Mouse (Mus musculus): ENCODE measurements around the gene Aacs. TPM values are rescaled to one million over a fixed set of nuclear protein-coding genes. Genes with fewer than 3 reads are reported as not detected.
"Not testable (repeated sequence)": the region's sequence is repeated elsewhere in the genome, so short reads cannot be mapped to it uniquely, and the experiment has no call there.

The Aacs gene
- polyA plus RNA-seq, 1 experiment, result 155 TPM

DNA sequence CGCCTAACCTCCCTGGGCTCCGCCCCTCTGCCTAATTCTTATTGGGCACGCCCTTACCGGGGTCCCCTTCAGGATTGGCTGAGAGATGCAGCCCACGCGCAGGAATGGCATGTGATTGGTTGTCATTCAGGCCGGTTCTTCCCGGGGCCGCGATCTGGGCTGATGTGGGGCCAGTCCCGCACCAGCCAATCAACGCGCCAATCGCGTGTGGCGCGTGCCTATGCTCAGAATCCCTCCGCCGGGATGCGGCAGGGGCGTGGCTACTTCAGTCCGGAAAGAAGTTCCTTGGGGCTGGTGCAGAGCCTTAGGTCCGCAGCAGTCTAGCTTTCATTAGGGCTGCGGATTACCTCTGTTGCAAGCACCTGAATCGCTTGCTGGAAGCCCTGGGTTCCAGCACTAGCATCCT, 9.9 kb upstream of the Aacs start:
- peak; percentile 82 for DNase-seq (ENCODE audit: low read depth)

DNA sequence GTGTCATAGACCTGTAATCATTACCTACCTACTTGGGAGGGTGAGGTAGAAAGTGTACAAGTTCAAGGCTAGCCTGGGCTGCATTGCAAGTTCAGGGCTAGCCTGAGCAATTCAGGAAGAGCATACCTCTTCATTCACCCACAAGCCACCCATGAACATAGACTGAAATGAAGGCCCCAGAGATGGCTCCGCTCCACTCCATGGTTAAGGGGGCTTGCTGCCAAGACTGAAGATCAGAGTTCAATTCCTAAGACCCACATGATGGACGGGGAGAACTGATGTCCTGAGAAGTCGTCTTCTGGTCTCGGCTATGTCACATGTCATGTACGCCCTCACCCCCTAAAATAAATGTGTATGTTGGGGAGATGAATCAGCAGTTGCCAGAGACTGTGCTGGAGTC, 9.1 kb upstream of the Aacs start:
- no peak for DNase-seq (ENCODE audit: low read depth)

DNA sequence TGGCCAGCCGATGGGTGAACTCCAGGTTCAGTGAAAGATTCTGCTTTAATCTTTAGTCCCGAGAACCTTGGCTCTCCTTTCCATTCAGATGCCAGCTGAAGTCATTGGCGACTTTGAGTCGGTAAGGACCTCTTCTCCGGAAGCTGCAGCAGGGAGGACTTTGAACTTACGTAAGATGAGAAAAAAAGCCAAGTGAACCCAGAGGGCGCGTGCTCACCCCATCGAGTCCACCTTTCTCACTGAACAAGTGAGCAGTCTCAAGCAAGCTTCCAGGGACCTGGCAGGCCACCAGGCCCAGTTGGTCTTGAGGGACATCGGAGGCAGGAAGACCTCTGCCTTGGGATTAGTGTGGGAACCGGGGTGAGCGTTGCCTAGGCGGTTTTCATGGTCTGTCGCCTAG, 8.4 kb upstream of the Aacs start:
- no peak for DNase-seq (ENCODE audit: low read depth)

DNA sequence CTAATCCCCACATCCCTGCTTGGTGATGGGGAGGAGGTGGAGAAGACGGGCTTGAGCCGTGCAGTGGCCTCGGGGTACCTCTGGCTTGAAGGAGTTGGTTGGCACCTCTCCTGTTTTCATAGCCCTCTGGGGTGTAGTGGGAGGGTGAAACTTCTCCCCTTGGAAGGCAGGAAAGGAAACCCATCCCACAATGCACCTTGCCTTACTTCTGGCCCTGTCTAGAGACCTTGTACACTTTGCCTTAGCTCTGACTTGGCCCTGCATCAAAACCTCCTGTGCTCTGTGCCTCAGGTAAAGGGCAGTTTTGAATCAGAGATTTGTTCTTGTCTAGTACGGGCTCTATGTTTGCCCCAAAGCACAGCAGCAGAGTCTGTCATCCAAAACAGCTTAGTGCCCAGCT, 4.9 kb upstream of the Aacs start:
- DNase-seq (ENCODE audit: low read depth), result peak; percentile 64

DNA sequence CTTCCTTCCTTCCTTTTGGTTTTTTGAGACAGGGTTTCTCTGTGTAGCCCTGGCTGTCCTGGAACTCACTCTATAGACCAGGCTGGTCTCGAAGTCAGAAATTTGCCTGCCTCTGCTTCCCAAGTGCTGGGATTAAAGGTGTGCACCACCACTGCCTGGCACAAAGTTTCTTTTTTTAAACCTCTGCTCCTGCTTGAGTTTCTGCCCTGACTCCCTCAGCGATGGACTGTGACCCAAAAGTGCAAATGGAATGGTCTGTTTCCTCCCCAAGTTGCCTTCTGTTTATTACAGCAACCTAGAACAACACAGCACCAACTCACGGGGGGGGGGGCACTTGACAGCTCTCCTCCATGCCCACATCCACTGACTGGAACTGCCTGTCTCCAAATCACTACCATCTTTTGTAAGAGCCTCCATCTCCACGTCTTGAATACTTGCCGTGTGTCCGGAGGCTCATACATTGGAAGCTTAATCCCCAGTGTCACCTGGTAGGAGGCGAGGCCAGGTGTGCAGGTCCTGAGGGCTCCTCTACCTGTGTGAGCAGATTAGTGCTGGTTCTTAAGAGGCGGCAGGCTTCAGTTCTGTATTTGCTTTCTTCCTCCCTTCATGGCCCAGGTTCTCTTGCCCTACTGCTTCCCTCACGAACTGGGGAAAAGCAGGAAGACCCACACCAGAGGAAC, 2.7 kb upstream of the Aacs start:
- peak; percentile 52 for DNase-seq (ENCODE audit: low read depth)

DNA sequence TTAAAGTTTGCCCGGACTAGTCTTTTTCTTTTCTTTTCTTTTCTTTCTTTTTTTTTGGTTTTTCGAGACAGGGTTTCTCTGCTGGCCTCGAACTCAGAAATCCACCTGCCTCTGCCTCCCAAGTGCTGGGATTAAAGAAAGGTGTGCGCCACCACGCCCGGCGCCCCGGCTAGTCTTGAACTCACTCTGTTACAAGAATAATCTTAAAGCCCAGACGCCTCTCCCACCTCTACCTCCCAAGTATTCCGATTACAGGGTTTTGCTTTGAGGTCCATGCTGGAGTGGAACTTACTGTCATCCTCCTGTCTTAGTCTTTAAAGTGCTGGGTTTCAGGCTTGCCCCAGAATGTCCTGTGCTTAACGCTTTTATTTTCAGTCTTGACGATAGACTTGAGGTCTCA, 584 bp upstream of the Aacs start:
- DNase-seq (ENCODE audit: low read depth), result no peak

DNA sequence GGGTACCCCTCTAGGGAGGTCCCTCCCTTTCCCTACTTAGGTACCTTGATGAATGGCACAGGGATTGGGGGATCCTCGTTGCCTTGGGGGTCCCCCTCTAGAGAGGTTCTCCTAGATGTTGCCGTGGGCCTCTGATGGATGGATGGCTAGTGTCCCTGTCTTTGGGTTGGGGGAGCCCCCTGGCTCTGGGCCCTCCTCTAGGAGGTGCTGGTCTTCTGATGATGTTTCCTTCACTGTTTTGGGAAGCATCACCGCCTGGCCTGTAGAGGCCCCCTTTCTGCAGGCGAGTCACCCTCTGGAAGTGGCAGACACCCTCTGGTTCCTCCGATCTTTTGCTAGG, 642 bp downstream of the Aacs start:
- no peak for DNase-seq (ENCODE audit: low read depth)

DNA sequence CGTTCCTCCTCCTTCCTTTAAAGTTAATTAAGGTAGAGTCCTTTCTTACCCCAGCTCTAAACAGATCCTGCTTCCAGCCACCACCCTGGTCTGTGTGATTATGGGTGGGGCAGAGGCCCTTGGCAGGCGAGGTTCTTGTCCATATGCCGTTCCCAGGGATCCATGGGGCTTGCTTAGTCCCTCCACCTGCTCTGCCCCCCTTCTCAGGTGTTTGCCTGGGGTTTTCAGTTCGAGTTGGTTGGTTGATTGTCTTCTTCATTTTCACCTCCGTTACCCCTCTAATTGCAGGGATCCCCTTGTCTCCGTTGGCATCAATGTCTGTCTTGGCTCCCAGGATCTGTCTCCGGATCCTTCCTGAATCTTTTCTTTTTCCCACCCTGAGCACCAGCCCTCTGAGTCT, 1.2 kb downstream of the Aacs start:
- DNase-seq (ENCODE audit: low read depth), result no peak

DNA sequence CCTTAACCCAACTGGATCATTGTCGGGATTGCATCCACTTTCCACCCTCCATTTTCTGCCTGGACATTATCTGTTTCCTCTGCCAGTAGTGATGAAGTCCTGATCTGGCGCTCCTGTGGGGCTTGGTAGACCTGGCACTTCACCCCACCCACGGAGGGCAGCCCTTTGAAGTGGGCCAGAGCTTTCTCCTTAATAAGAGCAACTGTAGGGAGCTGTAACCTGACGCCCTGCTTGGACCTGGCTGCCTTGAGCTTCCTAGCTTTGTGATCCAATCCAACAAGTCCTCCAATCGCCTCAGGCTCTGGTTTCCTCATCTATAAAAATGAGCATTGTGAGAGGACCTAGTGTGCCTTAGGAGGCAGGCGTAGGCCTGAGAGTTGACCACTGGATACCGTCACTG, 1.9 kb downstream of the Aacs start:
- DNase-seq (ENCODE audit: low read depth), result no peak

DNA sequence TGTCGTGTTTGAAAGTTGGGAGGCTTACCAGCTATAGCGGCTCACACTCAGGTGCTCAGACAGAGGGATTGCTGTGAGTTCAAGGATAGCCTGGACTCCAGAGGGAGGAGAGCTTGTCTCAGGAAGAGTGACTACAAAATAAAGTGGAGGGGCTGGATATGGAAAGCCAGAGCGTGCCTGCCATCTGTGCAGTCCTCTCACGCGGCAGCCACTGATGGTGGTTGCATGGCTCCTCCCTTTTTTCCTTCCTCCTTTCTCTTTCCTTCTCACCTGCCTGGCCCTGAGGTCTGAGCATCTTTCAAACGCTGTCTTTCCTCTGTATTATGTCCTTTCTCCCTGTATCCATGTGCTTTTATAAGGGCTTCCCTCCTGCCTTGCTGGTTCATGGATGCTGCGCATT, 2.4 kb downstream of the Aacs start:
- DNase-seq (ENCODE audit: low read depth), result no peak

DNA sequence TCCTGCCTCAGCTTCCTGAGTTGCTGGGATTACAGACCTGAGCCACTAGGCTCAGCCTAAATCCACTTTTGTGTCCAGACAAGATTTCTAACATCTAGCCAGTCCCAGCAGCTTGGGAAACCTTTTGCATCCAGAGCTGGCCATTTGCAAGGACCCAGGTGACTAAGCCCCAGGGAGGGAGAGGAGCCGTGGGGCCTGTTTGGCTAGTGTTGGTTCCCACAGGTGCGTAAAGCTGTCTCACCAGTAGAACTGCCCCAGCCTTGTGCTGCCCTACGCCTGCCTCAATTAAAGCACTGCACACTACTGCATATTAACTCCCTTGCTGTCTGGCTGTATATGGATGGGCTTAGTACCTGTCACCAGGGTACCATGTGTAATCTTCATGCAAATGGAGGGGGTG, 3.8 kb downstream of the Aacs start:
- no peak for DNase-seq (ENCODE audit: low read depth)

DNA sequence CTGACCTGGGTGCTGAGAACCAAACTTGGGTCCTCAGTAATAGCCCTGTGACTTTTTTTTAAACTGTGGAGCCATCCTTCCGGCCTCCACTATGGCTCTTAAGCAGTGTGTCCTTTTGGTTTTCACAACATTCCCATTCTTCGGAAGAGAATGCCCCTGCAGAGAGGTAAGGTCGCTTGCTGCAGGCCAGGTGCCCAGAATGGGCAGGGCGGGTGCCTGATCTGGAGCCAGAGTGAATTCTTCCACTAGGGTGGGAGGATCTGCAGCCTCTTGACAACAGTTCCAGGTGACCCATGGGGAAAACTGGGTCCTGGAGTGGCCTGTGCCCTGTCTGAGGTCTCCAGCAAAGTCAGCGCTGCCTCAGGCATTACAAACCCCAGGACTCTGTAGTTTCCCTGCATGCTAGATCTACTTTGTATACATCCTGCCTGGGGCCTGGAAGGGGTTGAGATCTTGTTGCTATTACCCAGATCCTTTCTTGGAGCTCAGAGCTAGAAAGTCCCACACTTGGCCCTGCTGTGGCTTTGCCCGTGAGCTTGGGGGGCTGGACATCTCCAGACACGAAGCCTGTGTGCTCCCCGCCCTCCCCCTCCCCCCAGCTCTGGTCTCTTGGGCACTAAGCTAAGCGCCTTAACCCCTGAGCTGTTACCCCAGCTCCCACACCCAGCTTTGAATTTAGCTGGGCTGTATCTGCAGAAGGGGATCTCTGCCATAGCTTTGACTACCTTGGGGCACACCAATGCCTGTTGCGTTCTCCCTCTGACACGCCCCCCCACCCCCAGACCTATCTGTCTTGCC, 5.0 kb downstream of the Aacs start:
- no peak for DNase-seq (ENCODE audit: low read depth)

DNA sequence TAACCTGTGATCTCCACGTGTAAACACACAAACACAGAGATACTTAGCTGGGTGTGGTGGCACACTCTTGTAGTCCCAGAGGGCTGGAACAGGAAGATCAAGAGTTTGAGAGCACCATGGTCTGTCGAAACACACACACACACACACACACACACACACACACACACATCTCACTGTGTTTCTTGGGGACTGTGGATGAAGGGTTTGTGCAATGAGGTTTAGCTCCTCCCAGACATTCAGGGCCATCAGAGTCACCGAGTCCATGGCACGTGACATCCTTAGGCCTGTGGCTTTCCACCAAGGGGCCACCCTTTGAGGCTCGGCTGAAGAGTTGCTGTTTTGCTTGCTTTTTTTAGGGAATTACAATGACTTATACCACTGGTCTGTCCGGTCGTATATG, 6.9 kb downstream of the Aacs start:
- no peak for DNase-seq (ENCODE audit: low read depth)

DNA sequence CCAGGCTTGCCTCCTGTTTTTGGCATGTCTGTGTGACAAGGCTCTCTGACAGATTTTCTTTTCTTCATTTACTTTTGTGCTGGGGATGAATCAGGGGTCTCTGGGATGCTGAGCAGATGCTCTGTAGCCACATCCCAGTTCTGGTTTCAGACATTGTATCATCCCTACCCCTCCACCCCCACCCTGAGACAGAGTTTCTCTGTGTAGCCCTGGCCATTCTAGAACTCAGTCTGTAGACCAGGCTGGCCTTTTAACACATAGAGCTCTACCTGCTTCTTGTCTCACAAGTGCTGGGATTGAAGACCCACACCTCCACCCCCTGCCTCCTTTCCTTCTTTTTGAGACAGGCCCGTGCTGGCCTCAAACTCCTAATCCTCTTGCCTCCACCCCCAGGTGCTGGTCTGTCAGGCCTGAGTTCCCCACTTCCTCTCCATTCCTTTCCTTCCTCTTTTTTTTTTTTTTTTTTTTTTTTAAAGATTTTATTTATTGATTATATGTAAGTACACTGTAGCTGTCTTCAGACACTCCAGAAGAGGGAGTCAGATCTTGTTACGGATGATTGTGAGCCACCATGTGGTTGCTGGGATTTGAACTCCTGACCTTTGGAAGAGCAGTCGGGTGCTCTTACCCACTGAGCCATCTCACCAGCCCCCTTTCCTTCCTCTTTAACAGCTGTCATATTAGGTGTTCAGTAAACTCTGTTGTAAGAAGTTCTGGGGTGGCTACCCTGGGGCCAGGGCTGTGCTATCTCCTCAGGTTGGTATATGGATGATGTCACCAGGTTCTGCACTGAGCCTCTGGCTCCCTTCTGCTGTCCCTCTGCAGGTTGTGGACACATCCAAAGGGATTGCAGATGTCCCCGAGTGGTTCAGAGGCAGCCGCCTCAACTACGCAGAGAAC, 8.3 kb downstream of the Aacs start:
- DNase-seq (ENCODE audit: low read depth), result no peak

DNA sequence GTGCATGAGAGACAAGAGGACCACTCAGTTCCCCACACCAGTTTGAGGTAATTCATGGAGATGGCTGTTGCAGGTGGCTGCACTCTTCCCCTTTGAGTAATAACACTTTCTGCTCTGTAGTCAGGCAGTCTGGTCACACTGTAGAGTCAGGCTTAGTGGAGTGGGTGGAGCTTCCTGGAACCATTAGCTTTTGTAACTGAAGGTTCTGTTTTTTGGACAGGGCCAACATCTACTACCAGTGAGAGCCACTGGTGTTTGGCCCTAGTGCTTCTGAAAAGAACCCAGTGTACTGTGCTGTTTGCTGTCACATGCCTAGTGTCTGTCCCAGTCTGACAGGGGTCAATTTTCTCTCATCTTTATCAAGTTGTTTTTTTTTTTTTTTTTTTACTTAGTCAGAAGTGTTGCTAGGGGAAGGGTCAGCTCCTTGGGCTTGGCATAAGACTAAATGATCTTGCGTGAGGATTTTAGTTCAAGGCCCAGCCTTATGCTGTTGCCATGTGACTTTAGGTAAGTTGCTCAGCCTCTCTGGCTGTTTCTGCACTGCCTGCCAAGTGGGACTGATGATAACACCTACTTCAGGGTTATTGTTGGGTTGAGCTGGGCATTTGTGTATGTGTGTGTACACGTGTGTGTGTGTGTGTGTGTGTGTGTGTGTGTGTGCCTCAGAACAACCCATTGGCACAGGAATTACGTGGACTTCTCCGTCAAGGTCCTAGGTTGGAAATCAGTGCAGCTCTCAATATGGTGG, 9.6 kb downstream of the Aacs start:
- no peak for DNase-seq (ENCODE audit: low read depth)

DNA sequence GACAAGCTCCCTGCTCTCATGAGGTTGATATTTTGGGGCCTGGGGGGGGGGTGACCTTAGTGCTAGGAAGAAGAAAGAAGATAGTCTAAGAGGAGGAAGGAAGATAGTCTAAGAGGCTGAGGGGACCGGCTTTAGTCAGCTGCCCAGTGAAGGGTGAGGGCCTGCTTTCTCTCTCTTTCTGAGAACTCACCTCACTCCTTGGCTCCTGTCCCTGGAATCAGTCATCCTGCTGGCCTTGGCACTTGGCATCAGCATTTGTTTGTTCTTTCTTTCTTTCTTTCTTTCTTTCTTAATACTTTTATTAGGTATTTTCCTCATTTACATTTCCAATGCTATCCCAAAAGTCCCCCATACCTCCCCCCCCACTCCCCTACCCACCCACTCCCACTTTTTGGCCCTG, 10.5 kb downstream of the Aacs start:
- no peak for DNase-seq (ENCODE audit: low read depth)

DNA sequence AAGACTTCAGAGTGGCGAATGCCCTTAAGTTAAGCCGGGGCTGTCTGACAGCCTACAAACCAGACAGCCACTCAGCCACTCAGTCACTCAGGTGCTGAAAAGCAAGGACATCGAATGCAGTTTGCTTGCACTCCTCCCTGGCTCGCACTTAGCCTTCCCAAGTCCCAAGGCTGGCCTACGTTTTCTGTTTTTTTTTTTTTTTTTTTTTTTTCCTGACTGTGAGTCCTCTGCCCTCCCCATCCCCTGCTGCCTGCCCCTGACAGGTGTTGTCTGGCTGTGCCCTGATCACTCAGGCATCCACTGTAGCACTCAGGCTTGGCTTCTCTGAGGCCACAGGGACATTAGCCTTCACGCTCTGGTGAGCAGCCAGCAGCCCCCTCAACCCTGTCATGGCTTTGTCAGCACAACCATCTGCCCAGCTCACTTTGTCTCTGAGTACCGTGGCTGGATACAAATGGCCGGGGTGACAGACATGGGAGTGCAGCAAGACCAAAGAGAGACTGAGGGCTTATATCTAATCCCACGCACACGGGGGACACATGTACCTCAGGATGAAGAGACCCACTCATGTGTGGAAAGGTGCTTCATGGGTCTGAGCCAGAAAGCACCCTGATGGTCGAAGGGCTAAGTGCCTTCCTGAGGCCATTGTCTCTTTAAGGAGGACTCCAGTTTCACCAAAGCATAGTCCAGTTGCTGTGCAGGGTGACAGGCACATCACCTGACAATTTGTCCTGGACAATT, 11.9 kb downstream of the Aacs start:
- no peak for DNase-seq (ENCODE audit: low read depth)

DNA sequence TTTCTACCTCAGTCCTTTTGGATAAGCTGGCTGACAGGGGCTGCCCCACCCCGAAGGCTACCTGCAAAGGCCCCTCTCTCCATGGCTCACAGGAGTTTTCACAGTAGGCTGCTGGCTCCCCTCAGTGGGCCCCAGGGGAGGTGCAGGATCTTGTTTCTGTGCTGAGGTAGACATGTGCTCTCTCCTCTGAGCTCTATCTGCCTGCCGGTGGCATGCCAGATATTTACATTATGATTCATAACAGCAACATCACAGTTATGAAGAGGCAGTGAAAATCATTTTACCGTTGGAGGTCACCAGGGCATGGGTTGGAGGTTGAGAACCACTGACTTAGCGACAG, 12.5 kb downstream of the Aacs start:
- DNase-seq (ENCODE audit: low read depth), result no peak

DNA sequence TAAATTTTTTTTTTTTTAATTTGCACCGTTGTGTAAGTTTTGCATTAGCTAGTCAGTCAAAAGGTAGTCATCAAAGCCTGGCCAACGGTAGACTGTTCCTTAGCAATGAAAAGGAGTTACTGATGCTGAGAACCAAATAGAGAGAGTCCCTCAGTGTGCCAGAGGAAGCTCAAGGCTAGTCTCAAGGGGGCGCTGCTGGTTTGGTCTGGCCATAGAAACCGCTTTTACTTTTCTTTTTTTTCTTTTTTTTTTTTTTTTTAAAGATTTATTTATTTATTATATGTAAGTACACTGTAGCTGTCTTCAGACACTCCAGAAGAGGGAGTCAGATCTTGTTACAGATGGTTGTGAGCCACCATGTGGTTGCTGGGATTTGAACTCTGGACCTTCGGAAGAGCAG, 13.3 kb downstream of the Aacs start:
- not testable (repeated sequence) for DNase-seq (ENCODE audit: low read depth)

DNA sequence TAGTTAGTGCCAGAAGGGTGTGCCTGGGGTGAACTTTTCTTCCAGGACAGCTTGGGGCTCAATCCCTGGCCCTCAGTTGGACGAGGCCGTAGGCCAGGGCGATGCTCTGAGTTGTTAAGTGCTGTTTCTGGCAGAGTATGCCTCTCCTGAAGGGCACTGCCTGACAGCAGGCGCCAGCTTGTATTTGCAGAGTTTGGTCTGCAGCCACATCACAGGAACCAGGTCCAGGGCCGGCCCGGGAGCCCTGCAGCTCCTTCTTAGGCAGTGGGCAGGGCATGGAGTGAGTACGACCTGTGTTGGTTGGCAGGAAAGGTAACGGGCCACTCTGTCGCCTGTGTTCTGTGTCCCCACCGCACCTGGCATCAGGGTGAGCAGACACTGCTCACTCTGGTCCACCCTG, 15.5 kb downstream of the Aacs start:
- no peak for DNase-seq (ENCODE audit: low read depth)

DNA sequence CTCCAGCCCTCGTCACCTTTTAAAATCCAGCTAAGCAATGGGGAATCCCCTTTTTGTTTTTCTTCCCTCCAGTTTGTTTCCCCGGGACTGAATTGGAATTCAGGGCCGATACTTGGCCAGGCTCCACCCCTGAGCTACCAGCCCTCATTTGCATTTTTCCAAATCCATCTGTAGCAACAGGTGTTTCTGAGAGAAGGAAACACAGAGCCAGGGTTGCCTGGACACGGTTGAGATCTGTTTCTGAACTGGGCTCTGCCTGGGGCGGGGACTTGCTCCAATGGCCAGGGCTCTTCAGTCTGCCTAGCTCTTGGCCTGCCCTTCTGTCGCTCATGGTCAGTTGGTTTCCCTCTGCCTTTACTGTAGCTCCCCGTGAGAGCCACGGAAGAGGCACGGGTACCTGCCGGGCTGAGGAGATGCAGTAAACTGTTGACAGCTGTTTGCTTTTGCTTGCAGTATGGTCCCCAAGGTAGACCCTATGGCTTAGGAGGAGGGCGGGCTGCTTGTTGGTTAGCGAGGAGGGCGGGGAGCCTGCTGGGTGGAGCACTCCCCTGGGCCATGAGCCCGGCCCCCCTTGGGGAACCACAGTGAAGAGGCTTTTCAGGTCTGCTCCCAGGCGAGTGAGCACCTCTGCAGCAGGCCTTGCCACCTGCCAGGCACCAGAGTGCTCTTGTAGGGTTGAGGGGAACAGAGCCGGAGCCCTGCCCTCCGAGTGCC, 16.9 kb downstream of the Aacs start:
- DNase-seq (ENCODE audit: low read depth), result no peak
